In the genomic region with DNA sequence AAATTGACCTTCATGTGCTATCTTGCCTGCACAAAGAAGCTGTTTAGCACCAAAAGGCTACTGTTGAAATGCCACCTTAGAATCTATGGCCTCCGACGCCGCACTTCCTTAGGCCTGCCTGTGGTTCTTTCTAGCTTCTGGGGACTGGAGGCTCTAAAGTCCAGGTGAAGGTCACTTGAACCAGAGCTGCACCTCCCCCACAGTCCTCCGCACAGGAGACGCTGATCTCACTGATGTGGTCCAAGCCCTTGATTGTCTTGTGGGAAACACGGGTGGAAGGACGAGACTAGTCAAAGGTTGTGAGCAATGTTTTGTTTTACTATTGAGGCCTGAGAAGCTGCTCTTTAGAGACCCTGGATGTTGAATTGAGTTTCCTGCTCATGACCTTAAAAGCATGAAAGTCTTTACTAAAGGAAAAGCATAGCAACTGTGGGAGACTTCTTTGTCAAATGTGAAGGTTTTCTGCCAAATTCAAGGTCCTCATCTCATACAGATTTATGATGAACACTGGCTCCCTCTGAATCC, we compare ENCODE assay signal across 10 mouse cellular contexts. TPM values are rescaled to one million over a fixed set of nuclear protein-coding genes. Genes with fewer than 3 reads are reported as not detected.
A peak's percentile ranks its signal among the peaks of the same experiment; 100 is the strongest.
DNase-seq lines count a peak whose midpoint lies in the region; ATAC-seq and TF ChIP-seq lines count a peak whose summit lies in the region.
"Had no signal": no experiment of that assay in that cellular context is flagged by ENCODE, and none has a peak within 500 bp of the region (broad histone marks: within the 10 kb centered on the region; RNA-seq: fewer than 3 reads in every experiment).

No protein-coding gene starts in this region.

- H3K4me2 ChIP-seq in hindbrain, embryonic 16.5 days (ENCODE audit: low read length), result no peak overlapping the region
- peak overlapping the region; percentile 73 for H3K4me2 ChIP-seq in forebrain, embryonic 14.5 days (ENCODE audit: low read length)
- H3K4me2 ChIP-seq in liver, embryonic 13.5 days, result peak overlapping the region; percentile 94

- 86% methylated on average over 7 of the region's 7 CpGs for WGBS in hindbrain, embryonic 10.5 days
- 83% methylated on average over 7 of the region's 7 CpGs for WGBS in hindbrain, embryonic 16.5 days
- WGBS in forebrain, embryonic 14.5 days, result 74% methylated on average over 7 of the region's 7 CpGs
- 13% methylated on average over 7 of the region's 7 CpGs for WGBS in liver, embryonic 13.5 days (ENCODE audit: insufficient replicate concordance)

- TF ChIP-seq CTCF in MEL (IDR thresholded peaks at IDR 0.05 in 2 of 3, conservative IDR thresholded peaks at IDR 0.05 in 1 of 3; ENCODE audit: control insufficient read depth in 1 of 3, insufficient read depth in 1 of 3, low read depth in 2 of 3, low read length in 3 of 3, poor library complexity in 1 of 3, severe bottlenecking in 1 of 3), result no peak

- peaks cover 45% of the 10 kb centered on the region for H3K4me1 ChIP-seq in hindbrain, embryonic 10.5 days (replicated peaks)
- peaks cover 17% of the 10 kb centered on the region for H3K4me1 ChIP-seq in hindbrain, embryonic 16.5 days (ENCODE audit: control insufficient read depth, insufficient read depth, low read depth, low read length)
- H3K4me1 ChIP-seq in MEL (ENCODE audit: control insufficient read depth in 1 of 2, insufficient read depth in 2 of 2, low read length in 2 of 2), result peaks cover 8 to 21% of the 10 kb centered on the region in 2 experiments; a peak in 3 of 4 replicates
- H3K4me1 ChIP-seq in forebrain, embryonic 14.5 days (ENCODE audit: control insufficient read depth, insufficient read depth, low read length), result peaks cover 19% of the 10 kb centered on the region
- peaks cover 63% of the 10 kb centered on the region for H3K4me1 ChIP-seq in liver, embryonic 13.5 days (replicated peaks)

- no peaks in the 10 kb centered on the region for H3K9me3 ChIP-seq in hindbrain, embryonic 10.5 days
- H3K9me3 ChIP-seq in hindbrain, embryonic 16.5 days (ENCODE audit: control insufficient read depth, low read length), result no peaks in the 10 kb centered on the region
- H3K9me3 ChIP-seq in MEL (replicated peaks; ENCODE audit: insufficient read depth, low read length), result no peaks in the 10 kb centered on the region
- no peaks in the 10 kb centered on the region for H3K9me3 ChIP-seq in forebrain, embryonic 14.5 days (replicated peaks; ENCODE audit: control insufficient read depth, low read length)
- H3K9me3 ChIP-seq in liver, embryonic 13.5 days (replicated peaks), result no peaks in the 10 kb centered on the region

- no peak; a peak in 1 of 4 replicates for TF ChIP-seq POLR2A in MEL (IDR thresholded peaks at IDR 0.05; ENCODE audit: control insufficient read depth in 1 of 2, insufficient read depth in 1 of 2, low read depth in 1 of 2, low read length in 2 of 2, poor library complexity in 1 of 2)

- no peak for TF ChIP-seq EP300 in MEL (IDR thresholded peaks at IDR 0.05; ENCODE audit: low read depth in 1 of 2, low read length in 2 of 2)

- H3K4me3 ChIP-seq in hindbrain, embryonic 10.5 days, result peak overlapping the region; percentile 64
- H3K4me3 ChIP-seq in hindbrain, embryonic 16.5 days (ENCODE audit: low read length), result no peak overlapping the region
- peak overlapping the region; percentile 75 to 76 for H3K4me3 ChIP-seq in MEL (ENCODE audit: control insufficient read depth in 1 of 2, insufficient read depth in 1 of 2, low read depth in 2 of 2, low read length in 2 of 2)
- 0 out of 2 replicates have a peak overlapping the region, but pooled peaks have one; percentile 5 for H3K4me3 ChIP-seq in forebrain, embryonic 14.5 days (ENCODE audit: low read depth, low read length)
- H3K4me3 ChIP-seq in liver, embryonic 13.5 days (replicated peaks), result peak overlapping the region; percentile 98

- no peak overlapping the region for H3K9ac ChIP-seq in hindbrain, embryonic 16.5 days (ENCODE audit: low read depth, low read length)
- peak overlapping the region; percentile 80 for H3K9ac ChIP-seq in MEL (ENCODE audit: control insufficient read depth, low read depth, low read length, poor library complexity, severe bottlenecking)
- no peak overlapping the region for H3K9ac ChIP-seq in forebrain, embryonic 14.5 days (ENCODE audit: low read length)
- H3K9ac ChIP-seq in liver, embryonic 13.5 days, result peak overlapping the region; percentile 98

- peaks cover 10% of the 10 kb centered on the region for H3K27me3 ChIP-seq in hindbrain, embryonic 10.5 days (ENCODE audit: insufficient read depth, poor library complexity, severe bottlenecking)
- H3K27me3 ChIP-seq in hindbrain, embryonic 16.5 days (replicated peaks; ENCODE audit: control insufficient read depth, insufficient read depth, low read length), result no peaks in the 10 kb centered on the region; the same call in none of the 2 replicates
- H3K27me3 ChIP-seq in MEL (ENCODE audit: control insufficient read depth in 1 of 2, insufficient read depth in 2 of 2, low read length in 2 of 2), result no peaks in the 10 kb centered on the region
- H3K27me3 ChIP-seq in forebrain, embryonic 14.5 days (replicated peaks; ENCODE audit: control insufficient read depth, insufficient read depth, low read length), result no peaks in the 10 kb centered on the region
- no peaks in the 10 kb centered on the region for H3K27me3 ChIP-seq in liver, embryonic 13.5 days

- H3K27ac ChIP-seq in hindbrain, embryonic 10.5 days, result 0 out of 2 replicates have a peak overlapping the region, but pooled peaks have one; percentile 18
- no peak overlapping the region for H3K27ac ChIP-seq in hindbrain, embryonic 16.5 days (ENCODE audit: low read depth, low read length)
- peak overlapping the region; percentile 84 for H3K27ac ChIP-seq in MEL (ENCODE audit: control insufficient read depth, low read depth, low read length)
- H3K27ac ChIP-seq in forebrain, embryonic 14.5 days (ENCODE audit: low read depth, low read length), result no peak overlapping the region
- H3K27ac ChIP-seq in liver, embryonic 13.5 days, result peak overlapping the region; percentile 98

- H3K79me2 ChIP-seq in MEL (ENCODE audit: control insufficient read depth, insufficient read depth, low read length, poor library complexity), result peaks cover 33% of the 10 kb centered on the region

- no peak for TF ChIP-seq RAD21 in MEL (IDR thresholded peaks at IDR 0.05; ENCODE audit: low read depth, low read length)

- ATAC-seq in hindbrain, embryonic 16.5 days, result no peak
- no peak for ATAC-seq in forebrain, embryonic 14.5 days
- no peak for ATAC-seq in liver, embryonic 13.5 days (ENCODE audit: low read depth)

- peaks cover 34% of the 10 kb centered on the region for H3K36me3 ChIP-seq in hindbrain, embryonic 10.5 days
- H3K36me3 ChIP-seq in hindbrain, embryonic 16.5 days (ENCODE audit: control insufficient read depth, insufficient read depth, low read length), result no peaks in the 10 kb centered on the region
- peaks cover 20 to 26% of the 10 kb centered on the region in 2 experiments for H3K36me3 ChIP-seq in MEL (ENCODE audit: control insufficient read depth in 1 of 2, insufficient read depth in 2 of 2, low read length in 2 of 2)
- H3K36me3 ChIP-seq in forebrain, embryonic 14.5 days (ENCODE audit: control insufficient read depth, insufficient read depth, low read length), result peaks cover 15% of the 10 kb centered on the region
- peaks cover 48% of the 10 kb centered on the region for H3K36me3 ChIP-seq in liver, embryonic 13.5 days

- intact Hi-C loops in left cerebral cortex, postnatal 4 days (cut with DNase I), result loop anchor here (10.0 kb wide), 1 partner anchor 162 kb away; no protein-coding TSS in a partner anchor
- intact Hi-C loops in left cerebral cortex, postnatal 14 days (cut with DNase I), result no loop called here

- DNase-seq in hindbrain, embryonic 10.5 days (ENCODE audit: low spot score), result no peak
- peak; percentile 72 for DNase-seq in MEL (ENCODE audit: low read depth, low spot score)
- no peak for DNase-seq in forebrain, embryonic 14.5 days (ENCODE audit: low spot score)
- no peak for DNase-seq in liver, embryonic 13.5 days
- DNase-seq in left cerebral cortex, postnatal 4 days, result no peak
- no peak for DNase-seq in urinary bladder, postnatal 14 days (ENCODE audit: low spot score)
- DNase-seq in left cerebral cortex, postnatal 14 days (ENCODE audit: low spot score in 2 of 2), result no peak
- DNase-seq: thymus, adult 2 months had no signal

RNA-seq across cellular contexts. Expression of a gene that starts 3.1 kb away (rescaled TPM):
- polyA plus RNA-seq in hindbrain, embryonic 10.5 days (2016; fragmentation: Nextera tagmentation; extraction: Ambion mirVana), result 111 and 135 TPM in 2 replicates
- polyA plus RNA-seq in hindbrain, embryonic 16.5 days (2015; fragmentation: Nextera tagmentation; extraction: Ambion mirVana), result 20.8 and 23.3 TPM in 2 replicates
- 163 and 201 TPM in 2 replicates for total RNA-seq in MEL (2012; rRNA removed)
- 100 to 1,000 TPM in 1 of 2 experiments, not detected in 1; 129 TPM for polyA plus RNA-seq in MEL (2012; ENCODE audit: insufficient read depth in 1 of 2, insufficient read length in 2 of 2, low read depth in 1 of 2, low replicate concordance in 2 of 2, missing spikeins in 1 of 2)
- polyA plus RNA-seq in forebrain, embryonic 14.5 days (2014; fragmentation: Nextera tagmentation; extraction: Ambion mirVana), result 56.7 and 93.1 TPM in 2 replicates
- 239 and 246 TPM in 2 replicates for polyA plus RNA-seq in liver, embryonic 13.5 days (2015; fragmentation: Nextera tagmentation; extraction: Ambion mirVana)
- 100 to 1,000 TPM; 548 to 589 TPM for total RNA-seq in left cerebral cortex, postnatal 4 days (2021)
- 100 to 1,000 TPM; 129 to 142 TPM for total RNA-seq in left cerebral cortex, postnatal 14 days (2021)

RNA-seq across cellular contexts. Expression of a gene that starts 22.2 kb away (rescaled TPM):
- polyA plus RNA-seq in hindbrain, embryonic 10.5 days (2016; fragmentation: Nextera tagmentation; extraction: Ambion mirVana), result 9.7 and 14.4 TPM in 2 replicates
- 52.8 and 81.8 TPM in 2 replicates for polyA plus RNA-seq in hindbrain, embryonic 16.5 days (2015; fragmentation: Nextera tagmentation; extraction: Ambion mirVana)
- total RNA-seq in MEL (2012; rRNA removed), result not detected in 2 replicates
- polyA plus RNA-seq in MEL (2012; ENCODE audit: insufficient read depth in 1 of 2, insufficient read length in 2 of 2, low read depth in 1 of 2, low replicate concordance in 2 of 2, missing spikeins in 1 of 2), result not detected
- polyA plus RNA-seq in forebrain, embryonic 14.5 days (2014; fragmentation: Nextera tagmentation; extraction: Ambion mirVana), result 0.84 and 1.0 TPM in 2 replicates
- polyA plus RNA-seq in liver, embryonic 13.5 days (2015; fragmentation: Nextera tagmentation; extraction: Ambion mirVana), result 0.54 and 0.62 TPM in 2 replicates
- total RNA-seq in left cerebral cortex, postnatal 4 days (2021), result 1 to 10 TPM; 4.0 to 5.2 TPM
- 1 to 10 TPM; 1.7 to 6.2 TPM for total RNA-seq in left cerebral cortex, postnatal 14 days (2021)

RNA-seq across cellular contexts. Expression of a gene that starts 41.6 kb away (rescaled TPM):
- 41.6 and 46.8 TPM in 2 replicates for polyA plus RNA-seq in hindbrain, embryonic 10.5 days (2016; fragmentation: Nextera tagmentation; extraction: Ambion mirVana)
- polyA plus RNA-seq in hindbrain, embryonic 16.5 days (2015; fragmentation: Nextera tagmentation; extraction: Ambion mirVana), result 5.6 and 8.7 TPM in 2 replicates
- total RNA-seq in MEL (2012; rRNA removed), result 24.3 and 25.8 TPM in 2 replicates
- 10 to 100 TPM in 1 of 2 experiments, not detected in 1; 70.2 TPM for polyA plus RNA-seq in MEL (2012; ENCODE audit: insufficient read depth in 1 of 2, insufficient read length in 2 of 2, low read depth in 1 of 2, low replicate concordance in 2 of 2, missing spikeins in 1 of 2)
- polyA plus RNA-seq in forebrain, embryonic 14.5 days (2014; fragmentation: Nextera tagmentation; extraction: Ambion mirVana), result 11.0 and 13.6 TPM in 2 replicates
- 14.5 and 18.9 TPM in 2 replicates for polyA plus RNA-seq in liver, embryonic 13.5 days (2015; fragmentation: Nextera tagmentation; extraction: Ambion mirVana)
- 1 to 10 TPM; 4.7 to 5.8 TPM for total RNA-seq in left cerebral cortex, postnatal 4 days (2021)
- total RNA-seq in left cerebral cortex, postnatal 14 days (2021), result 1 to 10 TPM; 1.0 to 1.1 TPM

RNA-seq across cellular contexts. Expression of a gene that starts 54.8 kb away (rescaled TPM):
- polyA plus RNA-seq in hindbrain, embryonic 10.5 days (2016; fragmentation: Nextera tagmentation; extraction: Ambion mirVana), result 0.78 and 8.7 TPM in 2 replicates
- 4.0 and 5.7 TPM in 2 replicates for polyA plus RNA-seq in hindbrain, embryonic 16.5 days (2015; fragmentation: Nextera tagmentation; extraction: Ambion mirVana)
- 0.15 TPM in 1 of 2 replicates, not detected in the other for total RNA-seq in MEL (2012; rRNA removed)
- under 1 TPM in 1 of 2 experiments, not detected in 1; 0.08 TPM for polyA plus RNA-seq in MEL (2012; ENCODE audit: insufficient read depth in 1 of 2, insufficient read length in 2 of 2, low read depth in 1 of 2, low replicate concordance in 2 of 2, missing spikeins in 1 of 2)
- polyA plus RNA-seq in forebrain, embryonic 14.5 days (2014; fragmentation: Nextera tagmentation; extraction: Ambion mirVana), result not detected in 2 replicates
- not detected in 2 replicates for polyA plus RNA-seq in liver, embryonic 13.5 days (2015; fragmentation: Nextera tagmentation; extraction: Ambion mirVana)
- total RNA-seq in left cerebral cortex, postnatal 4 days (2021), result not detected
- not detected for total RNA-seq in left cerebral cortex, postnatal 14 days (2021)
- total RNA-seq: megakaryocyte progenitor cell, adult 5-6 weeks had no signal

Comparison
In these comparisons a context has a peak if more than half of its experiments do, and no peak if none do; other contexts are left out.
1. H3K27ac ChIP-seq: peak in hindbrain, embryonic 10.5 days (single experiment), MEL (single experiment) and liver, embryonic 13.5 days (single experiment); none in hindbrain, embryonic 16.5 days (single experiment) and forebrain, embryonic 14.5 days (single experiment).
2. H3K9ac ChIP-seq: peak in MEL (single experiment) and liver, embryonic 13.5 days (single experiment); none in hindbrain, embryonic 16.5 days (single experiment) and forebrain, embryonic 14.5 days (single experiment).